Mouse (Mus musculus) liver, embryonic 12.5 days (tissue): ENCODE data around the gene Olfr782. TPM values are rescaled to one million over a fixed set of nuclear protein-coding genes. Genes with fewer than 3 reads are reported as not detected.

Source experiments
- polyA plus RNA-seq: library from polyadenylated mRNA; unstranded; fragments of >200 nt; fragmentation: Nextera tagmentation; extraction: Ambion mirVana; gene quantifications from 2 replicates; pipeline ENCODE4 v1.2.1, GENCODE M21; 2016

Gene Olfr782
- polyA plus RNA-seq, 1 experiment from 2014 or later = not detected

Other genes starting within 250 kb of the Olfr782 start
- gene Olfr768, start 249.5 kb upstream of the Olfr782 start, polyA plus RNA-seq = not detected in 2 replicates
- not detected in 2 replicates for gene Olfr769, start 231.0 kb upstream of the Olfr782 start, polyA plus RNA-seq
- not detected in 2 replicates for gene Olfr770, start 209.9 kb upstream of the Olfr782 start, polyA plus RNA-seq
- not detected in 2 replicates for gene Olfr771, start 184.1 kb upstream of the Olfr782 start, polyA plus RNA-seq
- gene Olfr772, start 170.9 kb upstream of the Olfr782 start, polyA plus RNA-seq = not detected in 2 replicates
- not detected in 2 replicates for gene Olfr773, start 161.4 kb upstream of the Olfr782 start, polyA plus RNA-seq
- gene Olfr774, start 112.6 kb upstream of the Olfr782 start, polyA plus RNA-seq = not detected in 2 replicates
- gene Olfr775, start 100.4 kb upstream of the Olfr782 start, polyA plus RNA-seq = not detected in 2 replicates
- gene Olfr776, start 89.7 kb upstream of the Olfr782 start, polyA plus RNA-seq = not detected in 2 replicates
- gene Olfr777, start 77.4 kb upstream of the Olfr782 start, polyA plus RNA-seq = not detected in 2 replicates
- gene Olfr780, start 30.7 kb upstream of the Olfr782 start, polyA plus RNA-seq = not detected in 2 replicates
- gene Olfr781, start 20.0 kb upstream of the Olfr782 start, polyA plus RNA-seq = not detected in 2 replicates
- not detected in 2 replicates for gene Olfr784, start 35.2 kb downstream of the Olfr782 start, polyA plus RNA-seq
- not detected in 2 replicates for gene Olfr785, start 56.6 kb downstream of the Olfr782 start, polyA plus RNA-seq
- gene Olfr786, start 78.5 kb downstream of the Olfr782 start, polyA plus RNA-seq = not detected in 2 replicates
- gene Olfr787, start 113.0 kb downstream of the Olfr782 start, polyA plus RNA-seq = not detected in 2 replicates
- gene Olfr788, start 122.1 kb downstream of the Olfr782 start, polyA plus RNA-seq = not detected in 2 replicates
- not detected in 2 replicates for gene Olfr789, start 135.9 kb downstream of the Olfr782 start, polyA plus RNA-seq
- not detected in 2 replicates for gene Olfr790, start 149.6 kb downstream of the Olfr782 start, polyA plus RNA-seq
- gene Olfr791, start 172.9 kb downstream of the Olfr782 start, polyA plus RNA-seq = not detected in 2 replicates
- not detected in 2 replicates for gene Olfr792, start 190.3 kb downstream of the Olfr782 start, polyA plus RNA-seq
- not detected in 2 replicates for gene Olfr794, start 218.8 kb downstream of the Olfr782 start, polyA plus RNA-seq